Mouse (Mus musculus) heart, postnatal 0 days (tissue): ENCODE results near the gene Phxr2. TPM values are rescaled to one million over a fixed set of nuclear protein-coding genes. Genes with fewer than 3 reads are reported as not detected.
A peak's percentile ranks its signal among the peaks of the same experiment; 100 is the strongest.

Source experiments
- ATAC-seq: fragments of 200-750 bp; cut with Nextera tagmentation; 2 replicates; pipeline ENCODE4 v1.8.0; 2017; ENCODE audit warnings: low read depth, moderate number of reproducible peaks, moderate library complexity; ENCODE audit not compliant: insufficient read depth
- DNase-seq: peaks from one replicate; pipeline ENCODE4 v3.0.0-alpha.2; 2016; ENCODE audit warnings: low spot score
- H3K27ac ChIP-seq: fragments of 300-500 bp; sonication (generic); 2 replicates; pipeline ENCODE4 v1.5.1; 2014; ENCODE audit warnings: low read depth, mild to moderate bottlenecking
- H3K27me3 ChIP-seq: fragments of 300-500 bp; sonication (generic); 2 replicates; pipeline ENCODE4 v1.6.1; 2014; ENCODE audit warnings: low read length, mixed read lengths; ENCODE audit not compliant: control insufficient read depth, insufficient read depth
- H3K36me3 ChIP-seq: fragments of 300-500 bp; sonication (generic); replicated peaks from 2 replicates; pipeline ENCODE4 v1.6.1; 2014; ENCODE audit warnings: low read length, mixed read lengths; ENCODE audit not compliant: control insufficient read depth, insufficient read depth
- H3K4me1 ChIP-seq: fragments of 300-500 bp; sonication (generic); 2 replicates; pipeline ENCODE4 v1.6.1; 2014; ENCODE audit warnings: antibody characterized with exemption; ENCODE audit not compliant: control insufficient read depth, insufficient read depth
- H3K4me2 ChIP-seq: fragments of 300-500 bp; sonication (generic); 2 replicates; pipeline ENCODE4 v1.6.1; 2014; ENCODE audit warnings: low read depth, mild to moderate bottlenecking, low read length, moderate library complexity
- H3K4me3 ChIP-seq: fragments of 300-500 bp; sonication (generic); 2 replicates; pipeline ENCODE4 v1.5.1; 2014; ENCODE audit warnings: low read depth, low read length
- H3K9ac ChIP-seq: fragments of 300-500 bp; sonication (generic); replicated peaks from 2 replicates; pipeline ENCODE4 v1.6.1; 2014; ENCODE audit warnings: low read depth, low read length, mixed read lengths
- H3K9me3 ChIP-seq: fragments of 300-500 bp; sonication (generic); replicated peaks from 2 replicates; pipeline ENCODE4 v1.6.1; 2016; ENCODE audit warnings: low read length; ENCODE audit not compliant: control insufficient read depth
- CTCF ChIP-seq: IDR thresholded peaks from 2 replicates; pipeline ENCODE4 v1.5.1; 2016; ENCODE audit warnings: antibody characterized with exemption, control low read depth, low read depth
- EP300 ChIP-seq: IDR thresholded peaks from 2 replicates; pipeline ENCODE4 v1.6.1; 2016; ENCODE audit warnings: antibody characterized with exemption, low read depth
- WGBS: fragments of 180-500 bp; shearing (Covaris S2); extraction: QIAGEN DNeasy Blood & Tissue Kit; methylation state at CpG from one replicate; pipeline ENCODE4 v1.1.7; 2014; 5-methylcytosine and 5-hydroxymethylcytosine counted together
- polyA plus RNA-seq: library from polyadenylated mRNA; unstranded; fragments of >200 nt; fragmentation: Nextera tagmentation; extraction: Ambion mirVana; gene quantifications from 2 replicates; pipeline ENCODE4 v1.2.1, GENCODE M21; 2015
- total RNA-seq: library from RNA; depleted of rRNA; stranded (reverse); fragments of >200 nt; gene quantifications from 2 replicates; pipeline ENCODE4 v1.2.3, GENCODE M21; 2014; ENCODE audit warnings: low replicate concordance

Phxr2 gene
- total and polyA plus RNA-seq, 2 experiments from 2014 or later = not detected

- no peaks in the 10 kb centered on the region for H3K9me3 ChIP-seq
- no peak for TF ChIP-seq EP300
- TF ChIP-seq CTCF = no peak
- H3K27me3 ChIP-seq = no peaks in the 10 kb centered on the region
- H3K9ac ChIP-seq = no peak overlapping the region
- H3K4me1 ChIP-seq = no peaks in the 10 kb centered on the region; the same call in 1 of the 2 replicates
- H3K36me3 ChIP-seq = 0 out of 2 replicates have a peak, but pooled peaks cover 4% of the 10 kb centered on the region
- no peak for DNase-seq
- WGBS = 84% methylated on average over 14 of the region's 14 CpGs
- no peak for ATAC-seq
- no peak overlapping the region for H3K4me3 ChIP-seq
- H3K27ac ChIP-seq = peak overlapping the region; percentile 35; the same call in 1 of the 2 replicates
- no peak overlapping the region for H3K4me2 ChIP-seq
These were observed 829 bp upstream of the Phxr2 start for GRCm38 (mm10) chr10:99126954-99127353.

- no peak for DNase-seq
- Histone ChIP-seq H3K36me3 (no peaks in the 10 kb centered on the region), H3K4me3 (no peak overlapping the region), H3K4me1 (0 out of 2 replicates have a peak, but pooled peaks cover 11% of the 10 kb centered on the region), H3K4me2 (no peak overlapping the region), H3K9ac (no peak overlapping the region), H3K27me3 (no peaks in the 10 kb centered on the region), H3K27ac (no peak overlapping the region), H3K9me3 (no peaks in the 10 kb centered on the region)
- WGBS = 64% methylated on average over 4 of the region's 4 CpGs
- ATAC-seq = no peak
- TF ChIP-seq CTCF (no peak), EP300 (no peak)
These were observed 6.7 kb downstream of the Phxr2 start for GRCm38 (mm10) chr10:99119471-99119870.

GRCm38 (mm10) chr10:99118697-99119096 lies 7.4 kb downstream of the Phxr2 start:
- TF ChIP-seq CTCF = no peak
- no peak for TF ChIP-seq EP300
- Histone ChIP-seq H3K4me1 (0 out of 2 replicates have a peak, but pooled peaks cover 11% of the 10 kb centered on the region), H3K27me3 (no peaks in the 10 kb centered on the region), H3K27ac (no peak overlapping the region), H3K36me3 (no peaks in the 10 kb centered on the region), H3K4me2 (no peak overlapping the region), H3K4me3 (no peak overlapping the region), H3K9ac (no peak overlapping the region), H3K9me3 (no peaks in the 10 kb centered on the region)
- WGBS = 53% methylated on average over 6 of the region's 6 CpGs
- ATAC-seq (no peak), DNase-seq (no peak)

GRCm38 (mm10) chr10:99117876-99118275 lies 8.2 kb downstream of the Phxr2 start:
- no peak for TF ChIP-seq CTCF
- no peak for TF ChIP-seq EP300
- Histone ChIP-seq H3K9me3 (no peaks in the 10 kb centered on the region), H3K27ac (no peak overlapping the region), H3K4me1 (0 out of 2 replicates have a peak, but pooled peaks cover 11% of the 10 kb centered on the region), H3K36me3 (no peaks in the 10 kb centered on the region), H3K27me3 (no peaks in the 10 kb centered on the region), H3K4me3 (no peak overlapping the region), H3K4me2 (no peak overlapping the region), H3K9ac (no peak overlapping the region)
- ATAC-seq (no peak), DNase-seq (no peak)
- WGBS = 67% methylated on average over 10 of the region's 10 CpGs

- WGBS = 88% methylated on average over 15 of the region's 16 CpGs
- Histone ChIP-seq H3K4me3 (no peak overlapping the region), H3K4me1 (0 out of 2 replicates have a peak, but pooled peaks cover 11% of the 10 kb centered on the region), H3K9ac (no peak overlapping the region), H3K27ac (no peak overlapping the region), H3K27me3 (no peaks in the 10 kb centered on the region), H3K4me2 (no peak overlapping the region), H3K36me3 (no peaks in the 10 kb centered on the region), H3K9me3 (no peaks in the 10 kb centered on the region)
- DNase-seq = no peak
- ATAC-seq = no peak
- no peak for TF ChIP-seq CTCF
These were observed 9.2 kb downstream of the Phxr2 start for GRCm38 (mm10) chr10:99116650-99117615.
